Mouse (Mus musculus) heart, embryonic 16.5 days (tissue): ENCODE results near the gene Scnn1a. TPM values are rescaled to one million over a fixed set of nuclear protein-coding genes. Genes with fewer than 3 reads are reported as not detected.
A peak's percentile ranks its signal among the peaks of the same experiment; 100 is the strongest.

Experiments
- ATAC-seq: fragments of 200-750 bp; cut with Nextera tagmentation; replicated peaks from 2 replicates; pipeline ENCODE4 v1.8.0; 2017; ENCODE audit warnings: moderate number of reproducible peaks; ENCODE audit not compliant: insufficient read depth, low FRiP score; ENCODE audit errors: extremely low read depth
- H3K27ac ChIP-seq: fragments of 300-500 bp; sonication (generic); 2 replicates; pipeline ENCODE4 v1.5.1; 2014; ENCODE audit warnings: mild to moderate bottlenecking, low read length, control low read depth, moderate library complexity
- H3K27me3 ChIP-seq: fragments of 300-500 bp; sonication (generic); 2 replicates; pipeline ENCODE4 v1.6.1; 2014; ENCODE audit warnings: low read length, mixed read lengths; ENCODE audit not compliant: control insufficient read depth, insufficient read depth
- H3K36me3 ChIP-seq: fragments of 300-500 bp; sonication (generic); 2 replicates; pipeline ENCODE4 v1.6.1; 2014; ENCODE audit not compliant: control insufficient read depth, insufficient read depth
- H3K4me1 ChIP-seq: fragments of 300-500 bp; sonication (generic); 2 replicates; pipeline ENCODE4 v1.6.1; 2014; ENCODE audit warnings: low read length, mixed read lengths; ENCODE audit not compliant: control insufficient read depth, insufficient read depth
- H3K4me2 ChIP-seq: fragments of 300-500 bp; sonication (generic); 2 replicates; pipeline ENCODE4 v1.6.1; 2014; ENCODE audit warnings: low read depth, mild to moderate bottlenecking, control low read depth, low read length
- H3K4me3 ChIP-seq: fragments of 300-500 bp; sonication (generic); 2 replicates; pipeline ENCODE4 v1.5.1; 2014; ENCODE audit warnings: mild to moderate bottlenecking, control low read depth, low read length
- H3K9ac ChIP-seq: fragments of 300-500 bp; sonication (generic); 2 replicates; pipeline ENCODE4 v1.6.1; 2014; ENCODE audit warnings: low read length, control low read depth
- H3K9me3 ChIP-seq: fragments of 300-500 bp; sonication (generic); replicated peaks from 2 replicates; pipeline ENCODE4 v1.6.1; 2016; ENCODE audit warnings: low read length; ENCODE audit not compliant: control insufficient read depth
- WGBS: fragments of 180-500 bp; shearing (Covaris S2); extraction: QIAGEN DNeasy Blood & Tissue Kit; methylation state at CpG from one replicate; pipeline ENCODE4 v1.1.7; 2014; 5-methylcytosine and 5-hydroxymethylcytosine counted together
- polyA plus RNA-seq: library from polyadenylated mRNA; unstranded; fragments of >200 nt; fragmentation: Nextera tagmentation; extraction: Ambion mirVana; gene quantifications from 2 replicates; pipeline ENCODE4 v1.2.1, GENCODE M21; 2015

Gene Scnn1a
- polyA plus RNA-seq, 1 experiment from 2014 or later = 2.6 TPM

DNA sequence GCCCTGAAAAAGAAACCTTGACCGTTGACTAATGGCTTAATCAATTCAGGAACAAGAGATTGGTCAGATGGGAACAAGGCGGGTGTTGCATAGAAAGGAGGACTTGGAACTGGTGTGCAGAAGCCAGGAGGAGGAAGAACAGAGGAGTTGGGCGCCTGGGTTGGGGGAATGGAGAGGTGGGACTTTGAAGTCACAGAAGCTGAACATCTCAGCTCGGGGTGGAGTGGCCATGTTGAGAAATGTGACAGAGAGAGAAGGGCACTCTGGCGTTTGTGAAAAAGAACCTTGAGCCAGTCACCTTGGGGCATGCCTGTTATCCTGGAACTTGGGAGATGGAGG is 31.6 kb downstream of the Scnn1a start:
- WGBS = 64% methylated on average over 5 of the region's 5 CpGs
- Histone ChIP-seq H3K4me2 (peak overlapping the region; percentile 77), H3K9ac (0 out of 2 replicates have a peak overlapping the region, but pooled peaks have one; percentile 17), H3K36me3 (no peaks in the 10 kb centered on the region; the same call in 1 of the 2 replicates), H3K9me3 (no peaks in the 10 kb centered on the region), H3K4me1 (peaks cover 50% of the 10 kb centered on the region), H3K27ac (peak overlapping the region; percentile 34), H3K4me3 (peak overlapping the region; percentile 2; the same call in 1 of the 2 replicates), H3K27me3 (no peaks in the 10 kb centered on the region)
- ATAC-seq = no peak

- WGBS = 52% methylated on average over 4 of the region's 4 CpGs
- Histone ChIP-seq H3K27ac (peak overlapping the region; percentile 34; the same call in 1 of the 2 replicates), H3K27me3 (no peaks in the 10 kb centered on the region), H3K9ac (no peak overlapping the region), H3K4me2 (peak overlapping the region; percentile 30), H3K9me3 (no peaks in the 10 kb centered on the region), H3K4me1 (peaks cover 50% of the 10 kb centered on the region), H3K36me3 (peaks cover 8% of the 10 kb centered on the region), H3K4me3 (no peak overlapping the region)
- ATAC-seq = no peak
Measured at GRCm38 (mm10) chr6:125352811-125353210, 32.4 kb downstream of the Scnn1a start.

GRCm38 (mm10) chr6:125353221-125353620 is 32.8 kb downstream of the Scnn1a start:
- WGBS = 63% methylated on average over 11 of the region's 11 CpGs
- Histone ChIP-seq H3K27ac (peak overlapping the region; percentile 44), H3K4me2 (peak overlapping the region; percentile 30), H3K27me3 (no peaks in the 10 kb centered on the region), H3K4me3 (no peak overlapping the region), H3K4me1 (peaks cover 50% of the 10 kb centered on the region), H3K36me3 (peaks cover 12% of the 10 kb centered on the region), H3K9ac (no peak overlapping the region), H3K9me3 (no peaks in the 10 kb centered on the region)
- ATAC-seq = no peak

GRCm38 (mm10) chr6:125353655-125354054 is 33.2 kb downstream of the Scnn1a start:
- Histone ChIP-seq H3K27ac (peak overlapping the region; percentile 44), H3K36me3 (peaks cover 13% of the 10 kb centered on the region), H3K9me3 (no peaks in the 10 kb centered on the region), H3K4me2 (peak overlapping the region; percentile 30), H3K9ac (no peak overlapping the region), H3K4me1 (peaks cover 50% of the 10 kb centered on the region), H3K27me3 (no peaks in the 10 kb centered on the region), H3K4me3 (no peak overlapping the region)
- WGBS = 51% methylated on average over 4 of the region's 4 CpGs
- ATAC-seq = no peak

GRCm38 (mm10) chr6:125354352-125355151 is 34.1 kb downstream of the Scnn1a start:
- Histone ChIP-seq H3K36me3 (peaks cover 13% of the 10 kb centered on the region), H3K27ac (peak overlapping the region; percentile 44), H3K9me3 (no peaks in the 10 kb centered on the region), H3K9ac (0 out of 2 replicates have a peak overlapping the region, but pooled peaks have one; percentile 5), H3K4me3 (peak overlapping the region; percentile 11; the same call in 1 of the 2 replicates), H3K4me2 (peak overlapping the region; percentile 30), H3K4me1 (peaks cover 46% of the 10 kb centered on the region), H3K27me3 (no peaks in the 10 kb centered on the region)
- ATAC-seq = peak; percentile 50
- WGBS = 12% methylated on average over 14 of the region's 14 CpGs

DNA sequence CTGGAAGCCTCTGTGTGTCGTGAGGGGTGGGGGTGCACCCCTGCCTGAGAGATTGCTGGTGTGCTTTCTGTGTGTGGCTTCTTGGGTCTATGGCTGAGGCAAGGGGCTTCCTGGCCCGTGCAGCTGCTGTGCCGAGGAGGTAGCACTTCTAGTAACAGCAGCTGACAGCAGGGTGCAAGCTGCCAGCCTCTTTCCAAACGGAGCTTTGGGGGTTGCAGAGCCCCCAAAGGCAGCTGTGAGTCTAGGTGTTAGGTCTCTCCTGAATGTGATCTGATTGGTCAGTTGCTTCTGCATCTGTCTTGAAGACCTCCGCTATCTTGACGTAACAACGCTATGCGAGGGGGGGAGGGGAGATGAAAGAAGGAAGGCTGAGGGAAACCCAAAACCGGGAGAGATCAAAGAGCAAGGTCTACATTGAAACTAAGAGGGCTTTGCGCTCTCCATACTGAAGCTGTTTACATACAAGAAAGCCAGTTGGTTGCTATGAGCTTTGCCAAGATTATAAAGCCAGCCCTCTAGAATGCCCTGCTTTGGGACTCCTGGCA is 34.8 kb downstream of the Scnn1a start:
- 10% methylated on average over 10 of the region's 10 CpGs for WGBS
- H3K9me3 ChIP-seq = no peaks in the 10 kb centered on the region
- peak overlapping the region; percentile 30 for H3K4me2 ChIP-seq
- peak overlapping the region; percentile 44 for H3K27ac ChIP-seq
- ATAC-seq = peak; percentile 34
- H3K4me3 ChIP-seq = no peak overlapping the region
- no peak overlapping the region for H3K9ac ChIP-seq
- H3K36me3 ChIP-seq = peaks cover 15% of the 10 kb centered on the region
- peaks cover 46% of the 10 kb centered on the region for H3K4me1 ChIP-seq
- H3K27me3 ChIP-seq = no peaks in the 10 kb centered on the region

GRCm38 (mm10) chr6:125356264-125356663 is 35.8 kb downstream of the Scnn1a start:
- ATAC-seq = no peak
- peak overlapping the region; percentile 34; the same call in 1 of the 2 replicates for H3K27ac ChIP-seq
- H3K36me3 ChIP-seq = peaks cover 25% of the 10 kb centered on the region
- H3K9me3 ChIP-seq = no peaks in the 10 kb centered on the region
- peaks cover 45% of the 10 kb centered on the region for H3K4me1 ChIP-seq
- H3K9ac ChIP-seq = no peak overlapping the region
- H3K4me2 ChIP-seq = no peak overlapping the region
- WGBS = 27% methylated on average over 8 of the region's 8 CpGs
- peaks cover under 1% of the 10 kb centered on the region; the same call in 1 of the 2 replicates for H3K27me3 ChIP-seq
- H3K4me3 ChIP-seq = no peak overlapping the region

DNA sequence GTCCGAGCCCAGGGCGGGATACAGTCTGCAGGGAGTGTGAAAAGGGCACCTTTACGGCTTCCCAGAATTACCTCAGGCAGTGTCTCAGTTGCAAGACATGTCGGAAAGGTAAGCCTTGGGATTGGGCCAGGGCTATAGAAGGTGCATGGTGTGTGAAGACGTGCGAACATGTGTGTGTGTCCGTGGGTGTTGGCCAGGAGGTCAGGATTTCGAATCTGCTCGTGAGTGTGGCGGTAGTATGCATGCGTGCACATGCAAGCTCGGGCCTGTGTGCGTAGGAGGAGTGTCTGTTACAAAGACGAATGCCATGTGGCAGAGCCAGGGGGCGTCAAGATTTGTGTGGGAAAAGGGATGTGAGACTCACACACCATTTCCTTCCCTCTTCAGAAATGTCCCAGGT is 36.9 kb downstream of the Scnn1a start:
- Histone ChIP-seq H3K4me1 (peaks cover 42% of the 10 kb centered on the region), H3K4me2 (no peak overlapping the region), H3K4me3 (no peak overlapping the region), H3K9me3 (no peaks in the 10 kb centered on the region), H3K9ac (no peak overlapping the region), H3K27me3 (peaks cover 2% of the 10 kb centered on the region; the same call in 1 of the 2 replicates), H3K36me3 (peaks cover 28% of the 10 kb centered on the region), H3K27ac (no peak overlapping the region)
- no peak for ATAC-seq
- 88% methylated on average over 15 of the region's 15 CpGs for WGBS

- peaks cover 28% of the 10 kb centered on the region for H3K4me1 ChIP-seq
- H3K36me3 ChIP-seq = peaks cover 28% of the 10 kb centered on the region
- peaks cover 5% of the 10 kb centered on the region for H3K27me3 ChIP-seq
Measured at GRCm38 (mm10) chr6:125359999-125360398, 39.5 kb downstream of the Scnn1a start.

More at GRCm38 (mm10) chr6:125359999-125360398, 39.5 kb downstream of the Scnn1a start:
- ATAC-seq = no peak
- no peaks in the 10 kb centered on the region for H3K9me3 ChIP-seq
- no peak overlapping the region for H3K4me2 ChIP-seq
- H3K4me3 ChIP-seq = no peak overlapping the region
- H3K27ac ChIP-seq = no peak overlapping the region
- no peak overlapping the region for H3K9ac ChIP-seq
- WGBS = 46% methylated on average over 9 of the region's 9 CpGs
